Comparison of ENCODE assay signal across 10 mouse cellular contexts in the genomic region with DNA sequence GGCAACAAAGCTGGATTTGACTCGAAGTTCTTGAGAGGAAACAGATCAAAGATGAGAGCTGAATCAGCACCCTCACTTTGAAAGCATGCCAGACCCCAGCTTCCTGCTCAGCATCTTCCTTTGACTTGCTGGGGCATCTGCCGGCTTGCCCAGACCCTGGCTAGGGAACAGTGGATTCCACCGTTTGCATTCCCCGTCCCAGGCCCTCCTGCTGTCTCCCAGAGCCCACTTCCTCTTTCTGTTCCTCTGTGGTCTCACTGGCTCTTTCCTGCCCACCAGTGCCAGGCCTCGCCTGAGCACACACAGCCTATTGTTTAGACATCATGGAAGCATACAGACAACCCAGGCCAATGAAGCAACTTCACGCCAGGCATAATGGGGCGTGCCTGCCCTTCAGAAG. TPM values are rescaled to one million over a fixed set of nuclear protein-coding genes. Genes with fewer than 3 reads are reported as not detected.
DNase-seq lines count a peak whose midpoint lies in the region; ATAC-seq lines count a peak whose summit lies in the region.
"Had no signal": no experiment of that assay in that cellular context is flagged by ENCODE, and none has a peak within 500 bp of the region (broad histone marks: within the 10 kb centered on the region; RNA-seq: fewer than 3 reads in every experiment).

No protein-coding gene starts in this region.

- intact Hi-C loops in left cerebral cortex, postnatal 14 days (cut with DNase I) = no loop called here
- intact Hi-C loops in left cerebral cortex, postnatal 36 days (cut with DNase I) = no loop called here

- DNase-seq in left cerebral cortex, postnatal 14 days (ENCODE audit: low spot score in 2 of 2) = peak; percentile 17 to 23
- DNase-seq in left cerebral cortex, postnatal 36 days (ENCODE audit: low spot score in 2 of 2) = no peak
- DNase-seq in A20 (ENCODE audit: low read depth, low spot score) = peak; percentile 64
- peak; percentile 13 to 44 for DNase-seq in monocyte, adult 2 months (ENCODE audit: low read depth in 1 of 2, low spot score in 2 of 2)
- no peak for DNase-seq in gastrocnemius, postnatal 4 days (ENCODE audit: low spot score in 2 of 2)
- DNase-seq in layer of hippocampus, adult 8-10 months (ENCODE audit: low spot score in 2 of 2) = no peak
- DNase-seq in right cerebral cortex, postnatal 14 days = no peak
- DNase-seq: cerebellum, adult 11 months had no signal

- peak; percentile 14 for ATAC-seq in activated CD4-positive, CD25-positive, alpha-beta regulatory T cell, adult 4 months

RNA-seq across cellular contexts. Expression of a gene that starts 7.4 kb away (rescaled TPM):
- total RNA-seq in left cerebral cortex, postnatal 14 days (2021) = 10 to 100 TPM; 16.4 to 17.5 TPM
- total RNA-seq in left cerebral cortex, postnatal 36 days (2021) = 10 to 100 TPM; 13.9 to 18.7 TPM
- polyA plus RNA-seq in activated CD4-positive, CD25-positive, alpha-beta regulatory T cell, adult 4 months (2017; shearing (Covaris generic)) = 1 to 10 TPM; 1.8 to 3.9 TPM
- 100 to 1,000 TPM; 130 to 141 TPM for total RNA-seq in gastrocnemius, postnatal 4 days (2021)
- 10 to 100 TPM in 3 of 4 experiments, 1 to 10 TPM in 1; 9.7 to 16.0 (median 11.5) TPM for total RNA-seq in layer of hippocampus, adult 8-10 months (2022)

RNA-seq across cellular contexts. Expression of a gene that starts 24.3 kb away (rescaled TPM):
- total RNA-seq in left cerebral cortex, postnatal 14 days (2021) = not detected
- under 1 TPM in 1 of 2 experiments, not detected in 1; 0.22 TPM for total RNA-seq in left cerebral cortex, postnatal 36 days (2021)
- not detected for polyA plus RNA-seq in activated CD4-positive, CD25-positive, alpha-beta regulatory T cell, adult 4 months (2017; shearing (Covaris generic))
- 1 to 10 TPM in 1 of 2 experiments, under 1 TPM in 1; 0.32 to 2.7 TPM for total RNA-seq in gastrocnemius, postnatal 4 days (2021)
- total RNA-seq in layer of hippocampus, adult 8-10 months (2022) = 1 to 10 TPM in 2 of 4 experiments, under 1 TPM in 2; 0.45 to 4.0 (median 1.8) TPM
- total RNA-seq: heart, adult 8-10 months had no signal

RNA-seq across cellular contexts. Expression of a gene that starts 39.4 kb away (rescaled TPM):
- total RNA-seq in left cerebral cortex, postnatal 14 days (2021) = 10 to 100 TPM; 20.0 to 20.7 TPM
- 10 to 100 TPM; 20.1 to 20.4 TPM for total RNA-seq in left cerebral cortex, postnatal 36 days (2021)
- 1 to 10 TPM; 5.2 to 7.3 TPM for polyA plus RNA-seq in activated CD4-positive, CD25-positive, alpha-beta regulatory T cell, adult 4 months (2017; shearing (Covaris generic))
- 10 to 100 TPM in 1 of 2 experiments, 1 to 10 TPM in 1; 9.3 to 10.4 TPM for total RNA-seq in gastrocnemius, postnatal 4 days (2021)
- 10 to 100 TPM; 23.5 to 25.3 (median 24.3) TPM for total RNA-seq in layer of hippocampus, adult 8-10 months (2022)

RNA-seq across cellular contexts. Expression of a gene that starts 46.4 kb away (rescaled TPM):
- under 1 TPM; 0.33 to 0.95 TPM for total RNA-seq in left cerebral cortex, postnatal 14 days (2021)
- total RNA-seq in left cerebral cortex, postnatal 36 days (2021) = under 1 TPM in 1 of 2 experiments, not detected in 1; 0.47 TPM
- 10 to 100 TPM in 1 of 2 experiments, 1 to 10 TPM in 1; 5.6 to 16.0 TPM for polyA plus RNA-seq in activated CD4-positive, CD25-positive, alpha-beta regulatory T cell, adult 4 months (2017; shearing (Covaris generic))
- 10 to 100 TPM in 1 of 2 experiments, 1 to 10 TPM in 1; 9.6 to 12.6 TPM for total RNA-seq in gastrocnemius, postnatal 4 days (2021)
- total RNA-seq in layer of hippocampus, adult 8-10 months (2022) = under 1 TPM in 3 of 4 experiments, not detected in 1; 0.43 to 0.45 (median 0.45) TPM

Comparison
In these comparisons a context has a peak if more than half of its experiments do, and no peak if none do; other contexts are left out.
1. DNase-seq: peak in left cerebral cortex, postnatal 14 days (2 of 2), A20 (single experiment) and monocyte, adult 2 months (2 of 2); none in left cerebral cortex, postnatal 36 days (0 of 2), gastrocnemius, postnatal 4 days (0 of 2), layer of hippocampus, adult 8-10 months (0 of 2) and right cerebral cortex, postnatal 14 days (single experiment).
2. RNA of a gene that starts 7.4 kb away (total RNA-seq): 130 to 141 TPM in gastrocnemius, postnatal 4 days; 13.9 to 18.7 TPM in left cerebral cortex, postnatal 36 days, 16.4 to 17.5 TPM in left cerebral cortex, postnatal 14 days and 9.7 to 16.0 TPM in layer of hippocampus, adult 8-10 months; every median in the first group is over 4 times any median in the second.